Mouse (Mus musculus) small intestine, adult 2 months (tissue): ENCODE data around the gene Ppfibp2. TPM values are rescaled to one million over a fixed set of nuclear protein-coding genes. Genes with fewer than 3 reads are reported as not detected.

ENCODE experiments used
- H3K27ac ChIP-seq: fragments of 200-500 bp; 2 replicates; pipeline ENCODE4 v1.5.1; 2012; ENCODE audit warnings: low read depth, low read length, control low read depth, inconsistent platforms; ENCODE audit not compliant: insufficient read depth
- H3K27me3 ChIP-seq: fragments of 200-500 bp; 2 replicates; pipeline ENCODE4 v1.6.1; 2012; ENCODE audit warnings: mild to moderate bottlenecking, moderate library complexity, low read length, inconsistent platforms; ENCODE audit not compliant: control insufficient read depth, insufficient read depth
- H3K36me3 ChIP-seq: fragments of 200-500 bp; 2 replicates; pipeline ENCODE4 v1.6.1; 2012; ENCODE audit warnings: mild to moderate bottlenecking, low read length, control low read depth, inconsistent platforms; ENCODE audit not compliant: control insufficient read depth, insufficient read depth
- H3K4me1 ChIP-seq: fragments of 200-500 bp; 2 replicates; pipeline ENCODE4 v1.6.1; 2012; ENCODE audit warnings: low read length, inconsistent platforms, mixed read lengths; ENCODE audit not compliant: control insufficient read depth, insufficient read depth, insufficient read length
- H3K4me3 ChIP-seq: fragments of 200-500 bp; 2 replicates; pipeline ENCODE4 v1.5.1; 2012; ENCODE audit warnings: low read depth, mild to moderate bottlenecking, control low read depth, inconsistent platforms, low read length, moderate library complexity
- CTCF ChIP-seq: fragments of 200-500 bp; IDR thresholded peaks from 2 replicates; pipeline ENCODE4 v1.5.1; 2012; ENCODE audit warnings: low read depth, mild to moderate bottlenecking, control low read depth, inconsistent platforms, low read length, moderate library complexity, mixed read lengths; ENCODE audit not compliant: insufficient replicate concordance, insufficient read length; ENCODE audit errors: extremely low read depth
- POLR2A ChIP-seq: fragments of 200-500 bp; IDR thresholded peaks from 2 replicates; pipeline ENCODE4 v1.6.1; 2012; ENCODE audit warnings: low read depth, mild to moderate bottlenecking, control low read depth, inconsistent platforms, low read length, moderate library complexity
- WGBS: fragments of 180-500 bp; shearing (Covaris S2); methylation state at CpG from one replicate; pipeline ENCODE4 v1.1.7; 2018; 5-methylcytosine and 5-hydroxymethylcytosine counted together
- polyA plus RNA-seq: library from polyadenylated mRNA; depleted of rRNA; stranded (reverse); fragments of >200 nt; gene quantifications from 2 replicates; pipeline ENCODE4 v1.2.3, GENCODE M21; 2012

Ppfibp2 gene
- polyA plus RNA-seq, 1 experiment: 10.6 TPM

GRCm38 (mm10) chr7:107744454-107744853 lies 149.4 kb downstream of the Ppfibp2 start:
- Histone ChIP-seq H3K4me3 (no peak overlapping the region), H3K27me3 (no peaks in the 10 kb centered on the region), H3K36me3 (peaks cover 41% of the 10 kb centered on the region), H3K4me1 (no peaks in the 10 kb centered on the region), H3K27ac (no peak overlapping the region)
- 84% methylated on average over 4 of the region's 4 CpGs for WGBS
- TF ChIP-seq POLR2A (no peak), CTCF (no peak)

- no peak overlapping the region for H3K4me3 ChIP-seq
- no peaks in the 10 kb centered on the region for H3K4me1 ChIP-seq
- H3K36me3 ChIP-seq: peaks cover 39% of the 10 kb centered on the region
- H3K27me3 ChIP-seq: no peaks in the 10 kb centered on the region
- TF ChIP-seq CTCF (no peak), POLR2A (no peak)
- no peak overlapping the region for H3K27ac ChIP-seq
- WGBS: 78% methylated on average over 2 of the region's 2 CpGs
These were observed 150.1 kb downstream of the Ppfibp2 start for GRCm38 (mm10) chr7:107745111-107745510.

GRCm38 (mm10) chr7:107746036-107746435 lies 151.0 kb downstream of the Ppfibp2 start:
- peaks cover 34% of the 10 kb centered on the region for H3K36me3 ChIP-seq
- 84% methylated on average over 8 of the region's 8 CpGs for WGBS
- H3K27me3 ChIP-seq: no peaks in the 10 kb centered on the region
- no peak overlapping the region for H3K27ac ChIP-seq
- no peaks in the 10 kb centered on the region for H3K4me1 ChIP-seq
- no peak overlapping the region for H3K4me3 ChIP-seq
- no peak for TF ChIP-seq CTCF

GRCm38 (mm10) chr7:107747476-107747875 lies 152.5 kb downstream of the Ppfibp2 start:
- WGBS: 83% methylated on average over 9 of the region's 9 CpGs
- TF ChIP-seq CTCF (no peak), POLR2A (no peak)

GRCm38 (mm10) chr7:107747954-107748353 lies 152.9 kb downstream of the Ppfibp2 start:
- Histone ChIP-seq H3K36me3 (peaks cover 28% of the 10 kb centered on the region), H3K4me1 (no peaks in the 10 kb centered on the region), H3K4me3 (no peak overlapping the region), H3K27ac (no peak overlapping the region), H3K27me3 (no peaks in the 10 kb centered on the region)
- peak; percentile 66; the same call in 1 of the 2 replicates for TF ChIP-seq CTCF
- TF ChIP-seq POLR2A: no peak
- 15% methylated on average over 2 of the region's 2 CpGs for WGBS

More at GRCm38 (mm10) chr7:107747476-107747875, 152.5 kb downstream of the Ppfibp2 start:
- Histone ChIP-seq H3K4me3 (no peak overlapping the region), H3K4me1 (no peaks in the 10 kb centered on the region), H3K27me3 (no peaks in the 10 kb centered on the region), H3K36me3 (peaks cover 31% of the 10 kb centered on the region), H3K27ac (no peak overlapping the region)

- H3K4me3 ChIP-seq: no peak overlapping the region
- no peaks in the 10 kb centered on the region for H3K4me1 ChIP-seq
- H3K27ac ChIP-seq: no peak overlapping the region
- no peaks in the 10 kb centered on the region for H3K27me3 ChIP-seq
- peaks cover 16% of the 10 kb centered on the region for H3K36me3 ChIP-seq
- 5% methylated on average over 3 of the region's 3 CpGs for WGBS
- TF ChIP-seq POLR2A (no peak), CTCF (no peak)
These were observed 154.3 kb downstream of the Ppfibp2 start for GRCm38 (mm10) chr7:107749270-107749669.

GRCm38 (mm10) chr7:107749721-107750120 lies 154.7 kb downstream of the Ppfibp2 start:
- H3K27me3 ChIP-seq: no peaks in the 10 kb centered on the region
- H3K4me1 ChIP-seq: no peaks in the 10 kb centered on the region
- no peak overlapping the region for H3K4me3 ChIP-seq
- peaks cover 13% of the 10 kb centered on the region for H3K36me3 ChIP-seq
- H3K27ac ChIP-seq: no peak overlapping the region
- TF ChIP-seq CTCF (no peak), POLR2A (no peak)
- 75% methylated on average over 4 of the region's 4 CpGs for WGBS
